Mouse (Mus musculus) thymus, postnatal 25 days (tissue): ENCODE results near the gene Olfr108.

ENCODE experiments used
- DNase-seq: peaks from one replicate; pipeline ENCODE4 v3.0.0; 2022

The Olfr108 gene

GRCm38 (mm10) chr17:37445180-37445579 is at the start of gene Olfr108:
TSS of gene Olfr108 (plus strand) at chr17:37445480.
- DNase-seq = no peak

GRCm38 (mm10) chr17:37398926-37399325 is 46.4 kb upstream of the Olfr108 start, which contains the start of gene Olfr107:
TSS of gene Olfr107 (plus strand) at chr17:37399226.
- DNase-seq = no peak

- no peak for DNase-seq
These were observed 31.9 kb upstream of the Olfr108 start for GRCm38 (mm10) chr17:37413380-37413779.

- DNase-seq = no peak
These were observed 13.3 kb downstream of the Olfr108 start, which contains the start of gene Olfr109 for GRCm38 (mm10) chr17:37458616-37459015. TSS of gene Olfr109 (plus strand) at chr17:37458916.

GRCm38 (mm10) chr17:37483452-37483851 is 38.2 kb downstream of the Olfr108 start, which contains the start of gene H2-M2:
TSS of gene H2-M2 (minus strand) at chr17:37483552.
- no peak for DNase-seq

- no peak for DNase-seq
These were observed 46.7 kb downstream of the Olfr108 start, which contains the start of gene Olfr110 for GRCm38 (mm10) chr17:37491930-37492518. TSS of gene Olfr110 (plus strand) at chr17:37492468.
